Comparison of ENCODE assay signal across 7 mouse cellular contexts in genomic region chr9:96890266-96890665, GRCm38 (mm10). TPM values are rescaled to one million over a fixed set of nuclear protein-coding genes. Genes with fewer than 3 reads are reported as not detected.
A peak's percentile ranks its signal among the peaks of the same experiment; 100 is the strongest.
DNase-seq lines count a peak whose midpoint lies in the region; ATAC-seq and TF ChIP-seq lines count a peak whose summit lies in the region.

No protein-coding gene starts in this region.

- peak overlapping the region; percentile 95; the same call in 1 of the 2 replicates for H3K4me2 ChIP-seq in forebrain, postnatal 0 days (ENCODE audit: low read depth)
- H3K4me2 ChIP-seq in midbrain, embryonic 16.5 days (ENCODE audit: low read length): peak overlapping the region; percentile 92; the same call in 1 of the 2 replicates

- 0 out of 2 replicates have a peak overlapping the region, but pooled peaks have one; percentile 95 for H3K27ac ChIP-seq in layer of hippocampus, adult 2 months
- H3K27ac ChIP-seq in forebrain, postnatal 0 days (ENCODE audit: low read depth, low read length): no peak overlapping the region
- no peak overlapping the region for H3K27ac ChIP-seq in midbrain, embryonic 16.5 days (ENCODE audit: low read length)
- no peak overlapping the region; the same call in 1 of the 2 replicates for H3K27ac ChIP-seq in gastrocnemius, adult 2 months

- TF ChIP-seq CTCF in layer of hippocampus, adult 2 months (conservative IDR thresholded peaks at IDR 0.05): no peak
- TF ChIP-seq CTCF in forebrain, postnatal 0 days (IDR thresholded peaks at IDR 0.05; ENCODE audit: low read depth): no peak
- no peak for TF ChIP-seq CTCF in gastrocnemius, adult 2 months (IDR thresholded peaks at IDR 0.05)

- no peaks in the 10 kb centered on the region for H3K9me3 ChIP-seq in forebrain, postnatal 0 days (ENCODE audit: low read length)
- H3K9me3 ChIP-seq in midbrain, embryonic 16.5 days (replicated peaks; ENCODE audit: control insufficient read depth, low read length, poor library complexity, severe bottlenecking): no peaks in the 10 kb centered on the region; the same call in 1 of the 2 replicates

- intact Hi-C loops in gastrocnemius, adult 2 months (cut with DNase I): no loop called here

- H3K4me1 ChIP-seq in forebrain, postnatal 0 days (ENCODE audit: insufficient read depth): peaks cover 17% of the 10 kb centered on the region; the same call in 1 of the 2 replicates
- peaks cover 35% of the 10 kb centered on the region for H3K4me1 ChIP-seq in midbrain, embryonic 16.5 days (ENCODE audit: control insufficient read depth, insufficient read depth, low read length)

- H3K9ac ChIP-seq in forebrain, postnatal 0 days: no peak overlapping the region
- no peak overlapping the region for H3K9ac ChIP-seq in midbrain, embryonic 16.5 days (ENCODE audit: low read depth, low read length)

- no peaks in the 10 kb centered on the region for H3K36me3 ChIP-seq in forebrain, postnatal 0 days (ENCODE audit: insufficient read depth)
- H3K36me3 ChIP-seq in midbrain, embryonic 16.5 days (ENCODE audit: control insufficient read depth, insufficient read depth, low read length): no peaks in the 10 kb centered on the region

- no peaks in the 10 kb centered on the region for H3K27me3 ChIP-seq in forebrain, postnatal 0 days (ENCODE audit: insufficient read depth, low read length)
- H3K27me3 ChIP-seq in midbrain, embryonic 16.5 days (ENCODE audit: control insufficient read depth, insufficient read depth, low read depth, low read length): no peaks in the 10 kb centered on the region

- ATAC-seq in forebrain, postnatal 0 days: no peak
- ATAC-seq in midbrain, embryonic 16.5 days: no peak

- 64% methylated on average over 6 of the region's 6 CpGs for WGBS in forebrain, postnatal 0 days
- 59% methylated on average over 6 of the region's 6 CpGs for WGBS in midbrain, embryonic 16.5 days

- no peak for DNase-seq in layer of hippocampus, adult 2 months (ENCODE audit: low spot score in 2 of 2)
- DNase-seq in layer of hippocampus, adult 11-12 months (ENCODE audit: low spot score): no peak
- DNase-seq in cerebellum, postnatal 14 days: peak; percentile 79 to 85
- no peak for DNase-seq in forebrain, postnatal 0 days
- DNase-seq in gastrocnemius, adult 2 months: no peak
- no peak for DNase-seq in layer of hippocampus, adult 9-10 months (ENCODE audit: low spot score)

- no peak overlapping the region for H3K4me3 ChIP-seq in layer of hippocampus, adult 2 months
- no peak overlapping the region for H3K4me3 ChIP-seq in forebrain, postnatal 0 days (ENCODE audit: low read depth, low read length)
- no peak overlapping the region for H3K4me3 ChIP-seq in midbrain, embryonic 16.5 days (ENCODE audit: low read depth, low read length)
- no peak overlapping the region; the same call in 1 of the 2 replicates for H3K4me3 ChIP-seq in gastrocnemius, adult 2 months

RNA-seq across cellular contexts. Expression of gene Pxylp1, which starts 2.2 kb away (rescaled TPM):
- total RNA-seq in layer of hippocampus, adult 2 months (2021): 10 to 100 TPM; 17.7 to 20.2 TPM
- total RNA-seq in forebrain, postnatal 0 days (2014; rRNA removed): 25.2 and 35.1 TPM in 2 replicates
- polyA plus RNA-seq in forebrain, postnatal 0 days (2015; fragmentation: Nextera tagmentation; extraction: Ambion mirVana): 14.9 and 22.6 TPM in 2 replicates
- 39.3 and 47.8 TPM in 2 replicates for polyA plus RNA-seq in midbrain, embryonic 16.5 days (2015; fragmentation: Nextera tagmentation; extraction: Ambion mirVana)
- 1 to 10 TPM in 1 of 2 experiments, under 1 TPM in 1; 0.36 to 2.7 TPM for total RNA-seq in gastrocnemius, adult 2 months (2021)

Comparison
In these comparisons a context has a peak if more than half of its experiments do, and no peak if none do; other contexts are left out.
1. DNase-seq: peak in cerebellum, postnatal 14 days (2 of 2); none in layer of hippocampus, adult 2 months (0 of 2), layer of hippocampus, adult 11-12 months (single experiment), forebrain, postnatal 0 days (single experiment), gastrocnemius, adult 2 months (single experiment) and layer of hippocampus, adult 9-10 months (single experiment).